Mouse (Mus musculus) embryo, embryonic 11.5 days (tissue): Measurements from ENCODE around the gene Dnali1.

Source experiments
- DNase-seq: peaks from one replicate; pipeline ENCODE4 v3.0.0-alpha.2; 2012; ENCODE audit warnings: low read depth, low spot score

Dnali1 gene

GRCm38 (mm10) chr4:125065517-125066307 lies at the start of gene Dnali1:
Dnali1 (minus strand) TSS chr4:125065703.
- peak; percentile 52 for DNase-seq

- no peak for DNase-seq
Observed at GRCm38 (mm10) chr4:125115081-125115480, 49.6 kb upstream of the Dnali1 start.

- peak; percentile 73 for DNase-seq
Observed at GRCm38 (mm10) chr4:125114638-125115037, 49.1 kb upstream of the Dnali1 start.

GRCm38 (mm10) chr4:125105354-125105753 lies 39.9 kb upstream of the Dnali1 start:
- no peak for DNase-seq

GRCm38 (mm10) chr4:125101334-125101733 lies 35.8 kb upstream of the Dnali1 start:
- no peak for DNase-seq

- peak; percentile 77 for DNase-seq
Observed at GRCm38 (mm10) chr4:125099458-125099857, 34.0 kb upstream of the Dnali1 start.

GRCm38 (mm10) chr4:125097412-125097811 lies 31.9 kb upstream of the Dnali1 start:
- no peak for DNase-seq

- no peak for DNase-seq
Observed at GRCm38 (mm10) chr4:125096066-125096465, 30.6 kb upstream of the Dnali1 start.

- DNase-seq, result no peak
Observed at GRCm38 (mm10) chr4:125093031-125093430, 27.5 kb upstream of the Dnali1 start.

GRCm38 (mm10) chr4:125085346-125085841 lies 19.9 kb upstream of the Dnali1 start:
- peak; percentile 69 for DNase-seq

- peak; percentile 84 for DNase-seq
Observed at GRCm38 (mm10) chr4:125084403-125085345, 19.2 kb upstream of the Dnali1 start, which contains the start of gene Meaf6. Meaf6 (plus strand) TSS chr4:125085134.

- no peak for DNase-seq
Observed at GRCm38 (mm10) chr4:125078698-125079097, 13.2 kb upstream of the Dnali1 start.

GRCm38 (mm10) chr4:125077700-125078099 lies 12.2 kb upstream of the Dnali1 start:
- DNase-seq, result no peak

GRCm38 (mm10) chr4:125066490-125067370 lies 1.2 kb upstream of the Dnali1 start, which contains the start of gene Snip1:
Snip1 (plus strand) TSS chr4:125066672.
- DNase-seq, result peak; percentile 88

GRCm38 (mm10) chr4:125063829-125064228 lies 1.7 kb downstream of the Dnali1 start:
- no peak for DNase-seq

- DNase-seq, result peak; percentile 54
Observed at GRCm38 (mm10) chr4:125059025-125059424, 6.5 kb downstream of the Dnali1 start.

GRCm38 (mm10) chr4:125058033-125058432 lies 7.5 kb downstream of the Dnali1 start:
- no peak for DNase-seq

- DNase-seq, result no peak
Observed at GRCm38 (mm10) chr4:125057273-125057672, 8.2 kb downstream of the Dnali1 start.

- DNase-seq, result no peak
Observed at GRCm38 (mm10) chr4:125056476-125056875, 9.0 kb downstream of the Dnali1 start.

- no peak for DNase-seq
Observed at GRCm38 (mm10) chr4:125055385-125055784, 10.1 kb downstream of the Dnali1 start.

- no peak for DNase-seq
Observed at GRCm38 (mm10) chr4:125044454-125044853, 21.0 kb downstream of the Dnali1 start.
